Comparison of ENCODE assay signal across 8 mouse cellular contexts in genomic region chr7:136894106-136894986, GRCm38 (mm10). TPM values are rescaled to one million over a fixed set of nuclear protein-coding genes. Genes with fewer than 3 reads are reported as not detected.
DNase-seq lines count a peak whose midpoint lies in the region; ATAC-seq and TF ChIP-seq lines count a peak whose summit lies in the region.

Mgmt (plus strand) TSS chr7:136894614.

- WGBS in heart, embryonic 13.5 days: 10% methylated on average over 33 of the region's 33 CpGs
- 8% methylated on average over 31 of the region's 33 CpGs for WGBS in kidney, postnatal 0 days
- 9% methylated on average over 33 of the region's 33 CpGs for WGBS in liver, adult 2 months

- peak within 1 kb of the TSS; percentile 81 for H3K9ac ChIP-seq in heart, embryonic 13.5 days
- peak within 1 kb of the TSS; percentile 52 for H3K9ac ChIP-seq in kidney, postnatal 0 days (ENCODE audit: low read depth, low read length)
- H3K9ac ChIP-seq in liver, adult 2 months (ENCODE audit: low read depth, low read length): peak within 1 kb of the TSS; percentile 69

- 0 out of 2 replicates have a peak, but pooled peaks have one; percentile 34 for TF ChIP-seq POLR2A in liver, adult 2 months (IDR thresholded peaks at IDR 0.05; ENCODE audit: extremely low read depth, insufficient read depth, low read length)

- H3K79me2 ChIP-seq in liver, adult 2 months (ENCODE audit: control insufficient read depth, insufficient read depth, low read length): no peaks in the 10 kb centered on the region; the same call in 1 of the 2 replicates

- DNase-seq in CD4-positive helper T cell, adult 2 months (ENCODE audit: low read depth, low spot score): peak; percentile 93
- peak; percentile 79 for DNase-seq in c-Kit-positive CD71-negative TER-119-negative erythroid progenitor cells, embryonic 14.5 days (ENCODE audit: low read depth)
- DNase-seq in fibroblast of lung, adult 2 months (ENCODE audit: low read depth): peak; percentile 85
- peak; percentile 99 for DNase-seq in kidney, postnatal 0 days (ENCODE audit: low spot score)
- peak; percentile 92 for DNase-seq in liver, adult 2 months (ENCODE audit: extremely low read depth, low read depth, low spot score)
- peak; percentile 94 to 95 for DNase-seq in spleen, postnatal 36 days (ENCODE audit: low spot score in 2 of 2)

- no peaks in the 10 kb centered on the region for H3K36me3 ChIP-seq in heart, embryonic 13.5 days
- H3K36me3 ChIP-seq in kidney, postnatal 0 days (ENCODE audit: insufficient read depth, low read length): no peaks in the 10 kb centered on the region
- no peaks in the 10 kb centered on the region for H3K36me3 ChIP-seq in liver, adult 2 months (ENCODE audit: control insufficient read depth, insufficient read depth, low read length)

- H3K27ac ChIP-seq in heart, embryonic 13.5 days (replicated peaks): peak within 1 kb of the TSS; percentile 73
- H3K27ac ChIP-seq in kidney, postnatal 0 days: no peak within 1 kb of the TSS
- H3K27ac ChIP-seq in liver, adult 2 months (replicated peaks; ENCODE audit: insufficient read depth, low read depth, low read length): peak within 1 kb of the TSS; percentile 22

- H3K4me2 ChIP-seq in heart, embryonic 13.5 days: peak within 1 kb of the TSS; percentile 73
- H3K4me2 ChIP-seq in kidney, postnatal 0 days (ENCODE audit: low read length): peak within 1 kb of the TSS; percentile 55

- H3K4me1 ChIP-seq in heart, embryonic 13.5 days: peaks cover 38% of the 10 kb centered on the region
- H3K4me1 ChIP-seq in kidney, postnatal 0 days (replicated peaks; ENCODE audit: insufficient read depth, low read length): no peaks in the 10 kb centered on the region
- H3K4me1 ChIP-seq in liver, adult 2 months (ENCODE audit: control insufficient read depth, insufficient read depth, low read length): peaks cover 6% of the 10 kb centered on the region

- TF ChIP-seq CTCF in kidney, postnatal 0 days (IDR thresholded peaks at IDR 0.05; ENCODE audit: low read depth): no peak
- TF ChIP-seq CTCF in liver, adult 2 months (IDR thresholded peaks at IDR 0.05; ENCODE audit: low read depth, low read length): no peak

- H3K27me3 ChIP-seq in heart, embryonic 13.5 days (replicated peaks): no peaks in the 10 kb centered on the region; the same call in 1 of the 2 replicates
- H3K27me3 ChIP-seq in kidney, postnatal 0 days (ENCODE audit: insufficient read depth, low read length): no peaks in the 10 kb centered on the region
- H3K27me3 ChIP-seq in liver, adult 2 months (ENCODE audit: control insufficient read depth, insufficient read depth, low read length): no peaks in the 10 kb centered on the region

- ATAC-seq in heart, embryonic 13.5 days (ENCODE audit: extremely low read depth, insufficient number of reproducible peaks, low FRiP score, low TSS enrichment): peak; percentile 98
- peak; percentile 99 for ATAC-seq in kidney, postnatal 0 days (replicated peaks; ENCODE audit: low FRiP score, low read depth)
- ATAC-seq in monocyte, adult 5-6 weeks (replicated peaks; ENCODE audit: insufficient number of reproducible peaks, low FRiP score, low TSS enrichment, poor library complexity, severe bottlenecking): peak; percentile 89

- H3K4me3 ChIP-seq in heart, embryonic 13.5 days: peak within 1 kb of the TSS; percentile 53
- H3K4me3 ChIP-seq in kidney, postnatal 0 days (replicated peaks; ENCODE audit: low read depth, low read length): peak within 1 kb of the TSS; percentile 24
- H3K4me3 ChIP-seq in liver, adult 2 months (ENCODE audit: insufficient read depth, low read depth, low read length): peak within 1 kb of the TSS; percentile 44

- H3K9me3 ChIP-seq in heart, embryonic 13.5 days: no peaks in the 10 kb centered on the region
- H3K9me3 ChIP-seq in kidney, postnatal 0 days (replicated peaks; ENCODE audit: low read length): no peaks in the 10 kb centered on the region

RNA-seq across cellular contexts. Expression of gene Mgmt, which starts in this region (rescaled TPM):
- polyA plus RNA-seq in heart, embryonic 13.5 days (2015; fragmentation: Nextera tagmentation; extraction: Ambion mirVana): 3.9 and 5.3 TPM in 2 replicates
- 5.5 and 5.7 TPM in 2 replicates for polyA plus RNA-seq in kidney, postnatal 0 days (2015; fragmentation: Nextera tagmentation; extraction: Ambion mirVana)
- 9.1 and 12.8 TPM in 2 replicates for total RNA-seq in liver, adult 2 months (2014; rRNA removed)
- polyA plus RNA-seq in liver, adult 2 months (2012; rRNA removed): 10.9 and 12.7 TPM in 2 replicates
- 0.19 to 0.21 TPM in 2 of 3 replicates, not detected in the other for total RNA-seq in monocyte, adult 5-6 weeks (2017)

Comparison
In these comparisons a context has a peak if more than half of its experiments do, and no peak if none do; other contexts are left out.
1. Peak in ATAC-seq in monocyte, adult 5-6 weeks; RNA of the gene not detected or under 1 TPM.